Mouse (Mus musculus) heart, postnatal 0 days (tissue): ENCODE results near the gene Cox14. TPM values are rescaled to one million over a fixed set of nuclear protein-coding genes. Genes with fewer than 3 reads are reported as not detected.

ENCODE experiments used
- ATAC-seq: fragments of 200-750 bp; cut with Nextera tagmentation; 2 replicates; pipeline ENCODE4 v1.8.0; 2017; ENCODE audit warnings: low read depth, moderate number of reproducible peaks, moderate library complexity; ENCODE audit not compliant: insufficient read depth
- DNase-seq: peaks from one replicate; pipeline ENCODE4 v3.0.0-alpha.2; 2016; ENCODE audit warnings: low spot score
- H3K27ac ChIP-seq: fragments of 300-500 bp; sonication (generic); 2 replicates; pipeline ENCODE4 v1.5.1; 2014; ENCODE audit warnings: low read depth, mild to moderate bottlenecking
- H3K27me3 ChIP-seq: fragments of 300-500 bp; sonication (generic); 2 replicates; pipeline ENCODE4 v1.6.1; 2014; ENCODE audit warnings: low read length, mixed read lengths; ENCODE audit not compliant: control insufficient read depth, insufficient read depth
- H3K36me3 ChIP-seq: fragments of 300-500 bp; sonication (generic); replicated peaks from 2 replicates; pipeline ENCODE4 v1.6.1; 2014; ENCODE audit warnings: low read length, mixed read lengths; ENCODE audit not compliant: control insufficient read depth, insufficient read depth
- H3K4me1 ChIP-seq: fragments of 300-500 bp; sonication (generic); 2 replicates; pipeline ENCODE4 v1.6.1; 2014; ENCODE audit warnings: antibody characterized with exemption; ENCODE audit not compliant: control insufficient read depth, insufficient read depth
- H3K4me2 ChIP-seq: fragments of 300-500 bp; sonication (generic); 2 replicates; pipeline ENCODE4 v1.6.1; 2014; ENCODE audit warnings: low read depth, mild to moderate bottlenecking, low read length, moderate library complexity
- H3K4me3 ChIP-seq: fragments of 300-500 bp; sonication (generic); 2 replicates; pipeline ENCODE4 v1.5.1; 2014; ENCODE audit warnings: low read depth, low read length
- H3K9ac ChIP-seq: fragments of 300-500 bp; sonication (generic); replicated peaks from 2 replicates; pipeline ENCODE4 v1.6.1; 2014; ENCODE audit warnings: low read depth, low read length, mixed read lengths
- H3K9me3 ChIP-seq: fragments of 300-500 bp; sonication (generic); replicated peaks from 2 replicates; pipeline ENCODE4 v1.6.1; 2016; ENCODE audit warnings: low read length; ENCODE audit not compliant: control insufficient read depth
- CTCF ChIP-seq: IDR thresholded peaks from 2 replicates; pipeline ENCODE4 v1.5.1; 2016; ENCODE audit warnings: antibody characterized with exemption, control low read depth, low read depth
- EP300 ChIP-seq: IDR thresholded peaks from 2 replicates; pipeline ENCODE4 v1.6.1; 2016; ENCODE audit warnings: antibody characterized with exemption, low read depth
- WGBS: fragments of 180-500 bp; shearing (Covaris S2); extraction: QIAGEN DNeasy Blood & Tissue Kit; methylation state at CpG from one replicate; pipeline ENCODE4 v1.1.7; 2014; 5-methylcytosine and 5-hydroxymethylcytosine counted together
- polyA plus RNA-seq: library from polyadenylated mRNA; unstranded; fragments of >200 nt; fragmentation: Nextera tagmentation; extraction: Ambion mirVana; gene quantifications from 2 replicates; pipeline ENCODE4 v1.2.1, GENCODE M21; 2015
- total RNA-seq: library from RNA; depleted of rRNA; stranded (reverse); fragments of >200 nt; gene quantifications from 2 replicates; pipeline ENCODE4 v1.2.3, GENCODE M21; 2014; ENCODE audit warnings: low replicate concordance

Gene Cox14
- total and polyA plus RNA-seq, 2 experiments from 2014 or later, result 195 to 341 TPM

DNA sequence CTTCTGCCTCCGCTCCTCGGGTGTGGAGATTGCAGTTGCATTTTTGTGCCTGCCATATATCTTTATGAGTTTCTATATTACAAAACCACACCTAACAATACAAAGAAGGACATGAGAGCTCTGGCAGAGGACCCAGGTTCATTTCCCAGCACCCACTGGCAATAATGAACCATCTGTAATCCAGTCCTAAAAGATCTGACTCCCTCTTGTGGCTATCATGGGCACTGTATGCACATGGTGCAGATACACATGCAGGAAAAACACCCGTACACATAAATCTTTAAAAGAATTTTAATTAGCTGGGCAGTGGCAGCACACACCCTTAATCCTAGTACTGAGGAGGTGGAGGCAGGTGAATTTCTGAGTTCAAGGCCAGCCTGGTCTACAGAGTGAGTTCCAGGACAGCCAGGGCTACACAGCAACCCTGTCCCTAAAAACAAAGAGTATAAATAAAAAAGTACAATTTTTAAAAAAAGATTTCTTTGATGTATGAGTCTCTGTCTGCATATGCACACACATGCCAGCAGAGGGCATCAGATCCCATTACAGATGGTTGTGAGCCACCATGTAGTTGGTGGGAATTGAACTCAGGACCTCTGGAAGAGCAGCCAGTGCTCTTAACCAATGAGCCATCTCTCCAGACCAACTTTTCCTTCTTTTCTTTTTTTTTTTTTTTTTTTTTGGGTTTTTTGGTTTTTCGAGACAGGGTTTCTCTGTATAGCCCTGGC, 3.8 kb downstream of the Cox14 start:
- H3K4me1 ChIP-seq, result peaks cover 12% of the 10 kb centered on the region
- H3K9ac ChIP-seq, result no peak overlapping the region
- ATAC-seq (no peak), DNase-seq (no peak)
- no peak overlapping the region for H3K4me2 ChIP-seq
- H3K9me3 ChIP-seq, result no peaks in the 10 kb centered on the region
- WGBS, result 96% methylated on average over 3 of the region's 4 CpGs
- peak; percentile 27; the same call in 1 of the 2 replicates for TF ChIP-seq CTCF
- no peak for TF ChIP-seq EP300
- peaks cover 29% of the 10 kb centered on the region for H3K36me3 ChIP-seq
- H3K27me3 ChIP-seq, result no peaks in the 10 kb centered on the region
- H3K27ac ChIP-seq, result no peak overlapping the region
- H3K4me3 ChIP-seq, result no peak overlapping the region

DNA sequence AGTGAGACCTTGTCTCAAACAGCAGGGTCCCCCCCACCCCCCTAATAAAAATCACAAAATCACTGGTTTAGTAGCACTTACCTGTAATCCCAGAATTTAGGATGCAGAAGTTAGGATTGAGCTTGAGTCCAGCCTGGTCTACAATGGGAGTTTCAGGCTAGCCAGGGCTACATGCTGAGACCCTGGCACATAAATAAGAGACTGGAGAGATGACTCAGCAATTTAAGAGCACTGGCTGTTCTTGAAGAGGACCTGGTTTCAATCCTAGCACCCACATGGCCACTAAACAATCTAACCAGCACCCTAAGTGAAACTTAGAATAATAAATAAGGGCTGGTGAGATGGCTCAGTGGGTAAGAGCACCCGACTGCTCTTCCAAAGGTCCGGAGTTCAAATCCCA, 5.7 kb downstream of the Cox14 start:
- Histone ChIP-seq H3K4me2 (no peak overlapping the region), H3K4me3 (no peak overlapping the region), H3K36me3 (peaks cover 41% of the 10 kb centered on the region), H3K9ac (no peak overlapping the region), H3K27me3 (no peaks in the 10 kb centered on the region), H3K9me3 (no peaks in the 10 kb centered on the region), H3K4me1 (peaks cover 5% of the 10 kb centered on the region), H3K27ac (no peak overlapping the region)
- DNase-seq, result no peak
- TF ChIP-seq EP300 (no peak), CTCF (no peak)
- WGBS, result 93% methylated on average over 2 of the region's 2 CpGs
- ATAC-seq, result no peak

DNA sequence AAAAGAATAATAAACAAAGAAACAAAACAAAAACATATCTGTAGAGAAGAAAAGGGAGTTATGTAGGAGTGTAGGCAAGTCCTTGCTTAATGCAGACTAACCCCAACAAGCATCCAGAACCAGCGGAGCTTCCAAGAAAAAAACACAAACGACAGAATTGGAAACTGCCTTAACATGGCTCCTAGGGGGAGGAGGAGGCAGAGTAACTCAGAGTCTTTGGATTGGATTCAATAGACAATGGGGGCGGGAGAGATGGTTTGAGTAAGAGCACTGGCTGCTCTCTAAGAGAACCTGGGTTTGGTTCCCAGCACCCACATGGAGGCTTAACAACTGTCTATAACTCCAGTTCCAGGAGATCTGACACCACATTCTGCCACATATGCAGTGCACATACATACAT, 6.3 kb downstream of the Cox14 start:
- H3K4me1 ChIP-seq, result peaks cover under 1% of the 10 kb centered on the region; the same call in 1 of the 2 replicates
- WGBS, result 89% methylated on average over 3 of the region's 3 CpGs
- TF ChIP-seq CTCF, result no peak
- TF ChIP-seq EP300, result no peak

GRCm38 (mm10) chr15:99733186-99733585, 7.8 kb downstream of the Cox14 start:
- Histone ChIP-seq H3K36me3 (peaks cover 50% of the 10 kb centered on the region), H3K9ac (no peak overlapping the region), H3K27ac (no peak overlapping the region), H3K4me2 (no peak overlapping the region), H3K9me3 (no peaks in the 10 kb centered on the region), H3K4me3 (no peak overlapping the region), H3K4me1 (no peaks in the 10 kb centered on the region), H3K27me3 (no peaks in the 10 kb centered on the region)
- TF ChIP-seq EP300 (no peak), CTCF (no peak)
- DNase-seq, result no peak
- ATAC-seq, result no peak
- 97% methylated on average over 5 of the region's 5 CpGs for WGBS

More for the DNA sequence above, 6.3 kb downstream of the Cox14 start:
- DNase-seq (no peak), ATAC-seq (no peak)
- Histone ChIP-seq H3K4me2 (no peak overlapping the region), H3K27me3 (no peaks in the 10 kb centered on the region), H3K9ac (no peak overlapping the region), H3K27ac (no peak overlapping the region), H3K4me3 (no peak overlapping the region), H3K9me3 (no peaks in the 10 kb centered on the region), H3K36me3 (peaks cover 46% of the 10 kb centered on the region)

DNA sequence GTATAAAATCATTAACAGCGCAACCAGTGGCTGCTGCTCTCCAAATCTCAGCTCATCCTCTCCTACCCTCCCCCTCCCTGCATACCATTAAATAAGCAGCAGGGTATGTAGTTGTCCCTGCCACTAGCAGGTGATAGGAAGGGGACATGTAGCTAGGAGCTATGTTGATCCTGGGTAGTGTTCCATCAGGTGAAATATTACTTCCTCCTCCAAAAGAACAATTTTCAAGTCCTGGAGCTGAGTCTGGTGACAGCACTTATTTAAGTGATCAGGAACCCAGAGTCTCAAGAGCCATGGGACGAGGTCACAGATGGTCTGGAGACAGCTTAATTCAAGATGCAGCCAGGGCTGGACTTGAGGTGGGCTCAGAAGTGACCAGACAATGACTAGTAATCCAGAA, 10.2 kb downstream of the Cox14 start:
- H3K27me3 ChIP-seq, result no peaks in the 10 kb centered on the region
- H3K36me3 ChIP-seq, result peaks cover 61% of the 10 kb centered on the region
- H3K9ac ChIP-seq, result no peak overlapping the region
- no peak overlapping the region for H3K4me3 ChIP-seq
- 94% methylated on average over 2 of the region's 2 CpGs for WGBS
- H3K4me2 ChIP-seq, result no peak overlapping the region
- H3K9me3 ChIP-seq, result no peaks in the 10 kb centered on the region
- TF ChIP-seq CTCF, result no peak
- no peak for TF ChIP-seq EP300
- H3K27ac ChIP-seq, result no peak overlapping the region
- DNase-seq (no peak), ATAC-seq (no peak)
- no peaks in the 10 kb centered on the region for H3K4me1 ChIP-seq

DNA sequence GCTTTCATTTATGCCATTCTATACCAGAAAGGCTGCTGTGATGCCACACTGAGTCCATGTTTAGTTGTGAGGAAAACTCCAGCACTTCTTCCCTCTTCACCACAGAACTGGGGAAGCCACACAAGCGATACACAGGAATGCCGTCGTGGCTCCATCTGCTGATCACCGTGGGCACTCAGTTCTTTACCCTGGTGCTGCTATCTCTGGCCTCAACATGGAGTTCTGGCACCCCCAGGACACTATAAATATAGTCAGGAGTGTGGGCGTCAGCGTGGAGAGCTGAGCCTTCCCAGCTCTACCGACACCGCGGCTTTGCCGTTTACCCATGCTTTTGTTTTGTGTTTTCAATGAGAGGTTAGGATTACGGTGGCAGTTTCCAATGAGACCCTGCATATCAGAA, 11.3 kb downstream of the Cox14 start:
- Histone ChIP-seq H3K36me3 (peaks cover 71% of the 10 kb centered on the region), H3K4me2 (no peak overlapping the region), H3K27ac (no peak overlapping the region), H3K4me1 (no peaks in the 10 kb centered on the region), H3K4me3 (no peak overlapping the region), H3K27me3 (no peaks in the 10 kb centered on the region), H3K9ac (no peak overlapping the region), H3K9me3 (no peaks in the 10 kb centered on the region)
- ATAC-seq, result peak; percentile 62
- no peak for DNase-seq
- TF ChIP-seq CTCF (peak; percentile 28), EP300 (no peak)
- WGBS, result 48% methylated on average over 11 of the region's 11 CpGs
